Comparison of ENCODE assay signal across 31 mouse cellular contexts in the genomic region with DNA sequence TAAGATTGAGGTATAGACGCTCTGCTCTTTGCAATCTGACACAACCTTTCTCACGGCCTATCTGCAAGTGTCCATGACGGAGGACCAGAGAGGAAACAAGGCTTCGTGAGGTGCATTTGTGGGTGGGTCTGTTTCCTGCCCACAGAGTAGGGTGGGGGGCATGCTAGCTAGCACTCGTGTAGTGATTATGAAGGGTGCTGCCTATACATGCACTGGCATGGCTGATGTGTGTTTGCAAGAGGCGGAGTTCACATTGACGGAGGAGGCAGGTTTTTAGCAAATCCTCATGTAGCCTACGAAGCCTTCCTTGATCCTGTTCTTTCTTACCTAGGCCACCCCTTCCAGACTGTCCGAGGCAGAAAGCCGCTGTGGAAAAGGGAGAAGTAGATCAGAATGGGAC. TPM values are rescaled to one million over a fixed set of nuclear protein-coding genes. Genes with fewer than 3 reads are reported as not detected.
DNase-seq lines count a peak whose midpoint lies in the region; ATAC-seq lines count a peak whose summit lies in the region.
"Had no signal": no experiment of that assay in that cellular context is flagged by ENCODE, and none has a peak within 500 bp of the region (broad histone marks: within the 10 kb centered on the region; RNA-seq: fewer than 3 reads in every experiment).

No protein-coding gene starts in this region.

- DNase-seq in embryonic facial prominence, embryonic 10.5 days (ENCODE audit: low spot score), result no peak
- DNase-seq in midbrain, embryonic 14.5 days, result no peak
- peak; percentile 63 for DNase-seq in naive thymus-derived CD4-positive, alpha-beta T cell, adult 2 months (ENCODE audit: low read depth)
- no peak for DNase-seq in heart, postnatal 25 days (ENCODE audit: low spot score)
- no peak for DNase-seq in thymus, postnatal 10 days (ENCODE audit: low spot score in 2 of 2)
- DNase-seq in forebrain, embryonic 11.5 days (ENCODE audit: low spot score), result no peak
- DNase-seq: adrenal gland, postnatal 14 days; cerebellum, adult 9-10 months; forebrain, postnatal 0 days; gastrocnemius, postnatal 14 days; heart, adult 18-20 months; heart, postnatal 14 days; kidney, adult 18-20 months; liver; retina, postnatal 1 day had no signal

- no peak overlapping the region for H3K9ac ChIP-seq in embryonic facial prominence, embryonic 12.5 days
- H3K9ac ChIP-seq in midbrain, embryonic 16.5 days (ENCODE audit: low read depth, low read length), result no peak overlapping the region
- no peak overlapping the region for H3K9ac ChIP-seq in midbrain, embryonic 14.5 days (replicated peaks; ENCODE audit: low read length)
- no peak overlapping the region for H3K9ac ChIP-seq in forebrain, embryonic 11.5 days (ENCODE audit: low read length)
- H3K9ac ChIP-seq: forebrain, postnatal 0 days; heart, embryonic 13.5 days; liver, embryonic 15.5 days; lung, embryonic 15.5 days; neural tube, embryonic 13.5 days had no signal

- no peak overlapping the region for H3K27ac ChIP-seq in embryonic facial prominence, embryonic 12.5 days
- H3K27ac ChIP-seq in embryonic facial prominence, embryonic 10.5 days (replicated peaks), result no peak overlapping the region
- H3K27ac ChIP-seq in midbrain, embryonic 16.5 days (ENCODE audit: low read length), result no peak overlapping the region
- no peak overlapping the region for H3K27ac ChIP-seq in midbrain, embryonic 14.5 days (replicated peaks; ENCODE audit: low read depth, low read length)
- H3K27ac ChIP-seq in forebrain, embryonic 11.5 days (ENCODE audit: low read depth, low read length), result no peak overlapping the region
- H3K27ac ChIP-seq: forebrain, embryonic 10.5 days; heart, embryonic 13.5 days; hindbrain, postnatal 0 days; limb, embryonic 10.5 days; liver, embryonic 15.5 days; lung, embryonic 15.5 days; macrophage; neural tube, embryonic 13.5 days had no signal

- intact Hi-C loops in heart, postnatal 25 days (cut with DNase I), result no loop called here

- no peak overlapping the region for H3K4me2 ChIP-seq in embryonic facial prominence, embryonic 12.5 days (replicated peaks)
- H3K4me2 ChIP-seq in midbrain, embryonic 16.5 days (ENCODE audit: low read length), result no peak overlapping the region
- no peak overlapping the region for H3K4me2 ChIP-seq in midbrain, embryonic 14.5 days (ENCODE audit: low read length)
- H3K4me2 ChIP-seq in forebrain, embryonic 11.5 days (ENCODE audit: low read depth, low read length, severe bottlenecking), result no peak overlapping the region
- H3K4me2 ChIP-seq: heart, embryonic 13.5 days; liver, embryonic 15.5 days; lung, embryonic 15.5 days; neural tube, embryonic 13.5 days had no signal

- H3K4me1 ChIP-seq in embryonic facial prominence, embryonic 12.5 days, result no peaks in the 10 kb centered on the region
- H3K4me1 ChIP-seq in embryonic facial prominence, embryonic 10.5 days, result peaks cover 4% of the 10 kb centered on the region
- no peaks in the 10 kb centered on the region for H3K4me1 ChIP-seq in midbrain, embryonic 16.5 days (ENCODE audit: control insufficient read depth, insufficient read depth, low read length)
- no peaks in the 10 kb centered on the region for H3K4me1 ChIP-seq in midbrain, embryonic 14.5 days (ENCODE audit: control insufficient read depth, insufficient read depth, low read length)
- H3K4me1 ChIP-seq in forebrain, embryonic 11.5 days (replicated peaks; ENCODE audit: control insufficient read depth, insufficient read depth, low read length), result no peaks in the 10 kb centered on the region
- H3K4me1 ChIP-seq: limb, embryonic 10.5 days; liver, embryonic 15.5 days; lung, embryonic 15.5 days; neural tube, embryonic 13.5 days had no signal

- no peaks in the 10 kb centered on the region for H3K9me3 ChIP-seq in embryonic facial prominence, embryonic 12.5 days
- H3K9me3 ChIP-seq in embryonic facial prominence, embryonic 10.5 days, result no peaks in the 10 kb centered on the region
- H3K9me3 ChIP-seq in midbrain, embryonic 16.5 days (replicated peaks; ENCODE audit: control insufficient read depth, low read length, poor library complexity, severe bottlenecking), result no peaks in the 10 kb centered on the region
- no peaks in the 10 kb centered on the region for H3K9me3 ChIP-seq in midbrain, embryonic 14.5 days (ENCODE audit: control insufficient read depth, low read length)
- no peaks in the 10 kb centered on the region for H3K9me3 ChIP-seq in forebrain, embryonic 11.5 days (ENCODE audit: control insufficient read depth, low read length)
- H3K9me3 ChIP-seq: forebrain, embryonic 10.5 days; G1E; heart, embryonic 13.5 days; limb, embryonic 10.5 days; liver, embryonic 15.5 days; lung, embryonic 15.5 days; neural tube, embryonic 13.5 days had no signal

- 88% methylated on average over 10 of the region's 10 CpGs for WGBS in embryonic facial prominence, embryonic 12.5 days
- 89% methylated on average over 10 of the region's 10 CpGs for WGBS in embryonic facial prominence, embryonic 10.5 days
- WGBS in midbrain, embryonic 16.5 days, result 93% methylated on average over 10 of the region's 10 CpGs
- WGBS in midbrain, embryonic 14.5 days, result 91% methylated on average over 10 of the region's 10 CpGs
- WGBS in forebrain, embryonic 11.5 days, result 92% methylated on average over 10 of the region's 10 CpGs

- ATAC-seq in embryonic facial prominence, embryonic 12.5 days (ENCODE audit: insufficient number of reproducible peaks, insufficient read depth, low FRiP score, low TSS enrichment), result peak; percentile 44; the same call in 1 of the 2 replicates
- peak; percentile 4; the same call in 1 of the 2 replicates for ATAC-seq in midbrain, embryonic 16.5 days
- ATAC-seq in midbrain, embryonic 14.5 days (ENCODE audit: low FRiP score, low TSS enrichment), result no peak
- no peak for ATAC-seq in forebrain, embryonic 11.5 days (replicated peaks; ENCODE audit: low FRiP score)
- ATAC-seq: hindbrain, postnatal 0 days; Patski had no signal

- no peak overlapping the region for H3K4me3 ChIP-seq in embryonic facial prominence, embryonic 12.5 days
- no peak overlapping the region for H3K4me3 ChIP-seq in embryonic facial prominence, embryonic 10.5 days
- no peak overlapping the region for H3K4me3 ChIP-seq in midbrain, embryonic 16.5 days (ENCODE audit: low read depth, low read length)
- no peak overlapping the region for H3K4me3 ChIP-seq in midbrain, embryonic 14.5 days (replicated peaks; ENCODE audit: low read depth, low read length)
- no peak overlapping the region for H3K4me3 ChIP-seq in forebrain, embryonic 11.5 days (ENCODE audit: low read depth, low read length)
- H3K4me3 ChIP-seq: forebrain, embryonic 10.5 days; heart, embryonic 13.5 days; limb, embryonic 10.5 days; liver, embryonic 15.5 days; lung, embryonic 15.5 days; neural tube, embryonic 13.5 days had no signal

- H3K27me3 ChIP-seq in embryonic facial prominence, embryonic 12.5 days, result no peaks in the 10 kb centered on the region
- no peaks in the 10 kb centered on the region for H3K27me3 ChIP-seq in embryonic facial prominence, embryonic 10.5 days (replicated peaks; ENCODE audit: low read depth, poor library complexity, severe bottlenecking)
- no peaks in the 10 kb centered on the region for H3K27me3 ChIP-seq in midbrain, embryonic 16.5 days (ENCODE audit: control insufficient read depth, insufficient read depth, low read depth, low read length)
- no peaks in the 10 kb centered on the region for H3K27me3 ChIP-seq in midbrain, embryonic 14.5 days (ENCODE audit: control insufficient read depth, insufficient read depth, low read length)
- H3K27me3 ChIP-seq in forebrain, embryonic 11.5 days (ENCODE audit: control insufficient read depth, insufficient read depth, low read length), result no peaks in the 10 kb centered on the region
- H3K27me3 ChIP-seq: CH12.LX; heart, embryonic 13.5 days; liver, embryonic 15.5 days; lung, embryonic 15.5 days; neural tube, embryonic 13.5 days; Patski had no signal

- no peaks in the 10 kb centered on the region for H3K36me3 ChIP-seq in embryonic facial prominence, embryonic 12.5 days
- no peaks in the 10 kb centered on the region for H3K36me3 ChIP-seq in embryonic facial prominence, embryonic 10.5 days (replicated peaks)
- no peaks in the 10 kb centered on the region for H3K36me3 ChIP-seq in midbrain, embryonic 16.5 days (ENCODE audit: control insufficient read depth, insufficient read depth, low read length)
- no peaks in the 10 kb centered on the region for H3K36me3 ChIP-seq in midbrain, embryonic 14.5 days (ENCODE audit: control insufficient read depth, insufficient read depth, low read length)
- H3K36me3 ChIP-seq in forebrain, embryonic 11.5 days (ENCODE audit: control insufficient read depth, insufficient read depth, low read length), result no peaks in the 10 kb centered on the region
- H3K36me3 ChIP-seq: forebrain, embryonic 10.5 days; G1E; heart, embryonic 13.5 days; limb, embryonic 10.5 days; liver, embryonic 15.5 days; lung, embryonic 15.5 days; neural tube, embryonic 13.5 days had no signal

RNA-seq across cellular contexts. Expression of a gene that starts 8.9 kb away (rescaled TPM):
- 0.22 and 0.27 TPM in 2 replicates for polyA plus RNA-seq in embryonic facial prominence, embryonic 12.5 days (2016; fragmentation: Nextera tagmentation; extraction: Ambion mirVana)
- polyA plus RNA-seq in embryonic facial prominence, embryonic 10.5 days (2016; fragmentation: Nextera tagmentation; extraction: Ambion mirVana), result 0.15 and 0.19 TPM in 2 replicates
- 0.48 and 0.78 TPM in 2 replicates for polyA plus RNA-seq in midbrain, embryonic 16.5 days (2015; fragmentation: Nextera tagmentation; extraction: Ambion mirVana)
- polyA plus RNA-seq in midbrain, embryonic 14.5 days (2014; fragmentation: Nextera tagmentation; extraction: Ambion mirVana), result 0.16 and 0.25 TPM in 2 replicates
- total RNA-seq in heart, postnatal 25 days (2021), result under 1 TPM; 0.34 to 0.48 TPM
- 0.05 TPM in 1 of 2 replicates, not detected in the other for polyA plus RNA-seq in forebrain, embryonic 11.5 days (2014; fragmentation: Nextera tagmentation; extraction: Ambion mirVana)
- total RNA-seq: gastrocnemius, postnatal 14 days had no signal
- polyA plus RNA-seq: forebrain, embryonic 10.5 days; G1E; liver, embryonic 15.5 days; Patski had no signal

RNA-seq across cellular contexts. Expression of a gene that starts 41.4 kb away (rescaled TPM):
- polyA plus RNA-seq in embryonic facial prominence, embryonic 12.5 days (2016; fragmentation: Nextera tagmentation; extraction: Ambion mirVana), result 34.9 and 35.0 TPM in 2 replicates
- 37.6 and 40.8 TPM in 2 replicates for polyA plus RNA-seq in embryonic facial prominence, embryonic 10.5 days (2016; fragmentation: Nextera tagmentation; extraction: Ambion mirVana)
- polyA plus RNA-seq in midbrain, embryonic 16.5 days (2015; fragmentation: Nextera tagmentation; extraction: Ambion mirVana), result 28.6 and 31.2 TPM in 2 replicates
- polyA plus RNA-seq in midbrain, embryonic 14.5 days (2014; fragmentation: Nextera tagmentation; extraction: Ambion mirVana), result 27.3 and 32.1 TPM in 2 replicates
- total RNA-seq in heart, postnatal 25 days (2021), result 10 to 100 TPM; 21.1 to 21.8 TPM
- 32.1 and 33.4 TPM in 2 replicates for polyA plus RNA-seq in forebrain, embryonic 11.5 days (2014; fragmentation: Nextera tagmentation; extraction: Ambion mirVana)

RNA-seq across cellular contexts. Expression of a gene that starts 52.0 kb away (rescaled TPM):
- polyA plus RNA-seq in embryonic facial prominence, embryonic 12.5 days (2016; fragmentation: Nextera tagmentation; extraction: Ambion mirVana), result not detected in 2 replicates
- not detected in 2 replicates for polyA plus RNA-seq in embryonic facial prominence, embryonic 10.5 days (2016; fragmentation: Nextera tagmentation; extraction: Ambion mirVana)
- not detected in 2 replicates for polyA plus RNA-seq in midbrain, embryonic 16.5 days (2015; fragmentation: Nextera tagmentation; extraction: Ambion mirVana)
- not detected in 2 replicates for polyA plus RNA-seq in midbrain, embryonic 14.5 days (2014; fragmentation: Nextera tagmentation; extraction: Ambion mirVana)
- not detected for total RNA-seq in heart, postnatal 25 days (2021)
- not detected in 2 replicates for polyA plus RNA-seq in forebrain, embryonic 11.5 days (2014; fragmentation: Nextera tagmentation; extraction: Ambion mirVana)
- total RNA-seq: adrenal gland, postnatal 14 days; forebrain, postnatal 0 days; gastrocnemius, postnatal 14 days; heart, adult 18-20 months; heart, postnatal 14 days; hindbrain, postnatal 0 days; layer of hippocampus, postnatal 10 days had no signal
- polyA plus RNA-seq: forebrain, embryonic 10.5 days; forebrain, postnatal 0 days; heart, embryonic 13.5 days; hindbrain, postnatal 0 days; kidney, embryonic 16.5 days; limb, embryonic 10.5 days; liver, embryonic 15.5 days; lung, embryonic 15.5 days; macrophage; neural tube, embryonic 13.5 days; spleen, adult 2 months had no signal

Comparison
In these comparisons a context has a peak if more than half of its experiments do, and no peak if none do; other contexts are left out.
1. ATAC-seq: peak in embryonic facial prominence, embryonic 12.5 days (single experiment) and midbrain, embryonic 16.5 days (single experiment); none in midbrain, embryonic 14.5 days (single experiment) and forebrain, embryonic 11.5 days (single experiment).